Mouse (Mus musculus) stomach, embryonic 15.5 days (tissue): ENCODE results near the gene Clvs2. TPM values are rescaled to one million over a fixed set of nuclear protein-coding genes. Genes with fewer than 3 reads are reported as not detected.

Experiments
- polyA plus RNA-seq: library from polyadenylated mRNA; unstranded; fragments of >200 nt; fragmentation: Nextera tagmentation; extraction: Ambion mirVana; gene quantifications from 2 replicates; pipeline ENCODE4 v1.2.1, GENCODE M21; 2015

The Clvs2 gene
- polyA plus RNA-seq, 1 experiment from 2014 or later, result 0.63 TPM

Other genes with a start within 250 kb of the Clvs2 start
- gene Sult3a2, start 161.9 kb upstream of the Clvs2 start, polyA plus RNA-seq, result not detected in 2 replicates
- gene Sult3a1, start 233.0 kb upstream of the Clvs2 start, polyA plus RNA-seq, result not detected in 2 replicates